Mouse (Mus musculus) olfactory bulb, adult 2 months (tissue): ENCODE measurements at regions not wholly inside any gene's neighbourhood (a gene's known extent, or its start where the extent isn't known, plus 50 kb on each side); places are given as distances from the start of the nearest gene placed in this dataset.

Experiments used
- CTCF ChIP-seq: fragments of 200-500 bp; IDR thresholded peaks from 2 replicates; pipeline ENCODE4 v1.5.1; 2012; ENCODE audit warnings: low read depth, mild to moderate bottlenecking, low read length, moderate library complexity; ENCODE audit not compliant: insufficient read depth
- POLR2A ChIP-seq: fragments of 200-500 bp; IDR thresholded peaks from 2 replicates; pipeline ENCODE4 v1.6.1; 2012; ENCODE audit warnings: mild to moderate bottlenecking, low read depth, low read length, moderate library complexity; ENCODE audit not compliant: insufficient read depth

- TF ChIP-seq POLR2A (no peak), CTCF (no peak)
Observed at GRCm38 (mm10) chr13:39282272-39282671, 321.6 kb upstream of the Slc35b3 start.
